Mouse (Mus musculus) testis, postnatal 10 days (tissue): ENCODE data around the gene Olfr481.

Experiments
- DNase-seq: peaks from one replicate; pipeline ENCODE4 v3.0.0; 2021; ENCODE audit warnings: low spot score

The Olfr481 gene

DNA sequence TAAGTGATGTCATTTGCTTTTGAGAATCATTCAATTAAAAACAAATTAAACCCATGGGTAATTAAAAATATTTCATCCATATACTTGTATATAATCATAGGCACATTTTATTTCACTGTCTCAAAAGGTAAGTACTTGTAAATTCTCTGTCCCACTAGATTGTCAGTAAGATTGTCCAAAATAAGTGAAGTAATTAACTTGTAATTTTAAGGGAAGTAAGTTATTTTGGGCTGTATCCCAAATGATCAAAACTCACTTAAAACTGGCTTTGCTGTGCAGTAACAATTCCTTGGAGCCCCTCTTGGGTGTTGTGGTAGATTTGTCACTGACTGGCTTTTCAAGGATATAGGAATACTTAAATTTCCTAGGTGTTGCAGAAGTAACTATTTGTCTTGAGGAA lies at the start of gene Olfr481:
Gene Olfr481, plus strand, starts transcription at position 301 of the 400 bp plus-strand sequence.
- no peak for DNase-seq

DNA sequence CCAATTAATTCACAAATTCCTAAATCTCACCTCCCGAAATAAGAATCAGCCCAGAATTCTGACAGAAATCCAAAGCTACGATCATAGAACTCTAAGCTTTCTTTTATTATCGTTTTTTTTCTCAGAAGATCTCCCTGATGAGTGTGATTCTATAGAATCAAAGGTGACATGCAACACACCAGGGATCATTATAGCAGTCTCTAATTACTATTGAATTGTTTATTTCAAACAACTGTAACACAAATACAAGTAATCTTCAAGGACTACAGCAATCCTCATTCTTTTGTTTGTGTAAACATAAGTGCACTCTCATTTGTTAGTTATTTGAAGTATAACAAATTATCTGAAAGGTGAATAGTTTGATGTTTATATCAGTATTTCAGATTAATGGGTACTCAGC lies 45.8 kb upstream of the Olfr481 start, which contains the start of gene Olfr478:
Gene Olfr478, minus strand, starts transcription at position 101 of the 400 bp plus-strand sequence.
- no peak for DNase-seq

DNA sequence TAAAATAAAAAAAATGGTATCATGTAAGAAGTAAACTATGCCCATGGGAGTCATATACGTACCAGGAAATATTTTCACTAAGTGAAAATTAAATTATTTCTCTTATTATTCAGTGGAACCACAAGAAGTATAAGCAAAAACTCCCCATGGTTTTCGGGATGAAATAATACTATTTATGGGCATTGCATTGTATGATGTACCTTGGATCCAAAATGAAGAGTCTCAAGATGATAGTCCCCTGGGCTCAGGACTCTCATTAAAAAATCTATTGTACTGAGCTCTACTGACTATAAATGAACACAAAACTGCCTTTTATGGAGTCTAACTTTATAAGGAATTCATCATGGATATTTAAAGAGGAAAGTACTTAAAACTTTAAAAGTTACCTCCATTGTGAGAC lies 29.3 kb upstream of the Olfr481 start, which contains the start of gene Olfr479:
Gene Olfr479, plus strand, starts transcription at position 301 of the 400 bp plus-strand sequence.
- DNase-seq, result no peak

DNA sequence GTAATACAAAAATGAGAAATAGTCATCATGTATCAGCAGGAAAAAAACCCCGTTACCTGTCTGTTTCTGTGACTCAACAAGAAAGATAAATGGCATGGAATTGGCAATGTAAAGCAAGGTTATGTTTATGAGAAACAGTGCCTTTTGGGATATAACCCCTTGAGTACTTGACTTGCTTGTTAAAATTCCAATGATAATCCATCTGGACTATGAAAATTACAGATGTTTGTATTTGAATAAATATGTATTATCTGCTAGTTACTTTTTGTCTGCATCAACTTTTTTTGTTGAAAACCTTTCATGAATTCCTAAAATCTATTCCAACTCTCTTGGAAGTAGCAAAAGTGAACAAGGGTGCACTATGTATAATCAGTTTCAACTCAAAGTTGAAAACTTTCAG lies 12.4 kb upstream of the Olfr481 start, which contains the start of gene Olfr480:
Gene Olfr480, minus strand, starts transcription at position 101 of the 400 bp plus-strand sequence.
- no peak for DNase-seq

DNA sequence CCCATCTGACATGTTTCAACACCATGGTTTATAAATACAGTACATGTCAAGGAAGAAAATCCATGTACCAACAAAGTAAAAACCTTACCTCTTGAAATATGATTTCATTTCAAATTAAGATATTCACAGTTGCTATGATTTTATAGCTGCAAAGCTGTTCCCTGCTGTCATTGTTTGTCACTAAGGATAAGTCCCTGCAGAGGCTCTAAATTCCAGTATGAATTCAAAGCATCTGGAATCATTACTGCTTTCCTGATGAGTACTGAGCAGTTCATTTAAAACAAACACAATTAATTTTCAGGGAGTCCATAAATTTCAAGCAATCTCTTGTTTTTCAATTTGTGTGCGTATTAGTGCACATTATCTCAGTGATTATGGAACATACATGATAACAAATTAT lies 17.8 kb downstream of the Olfr481 start, which contains the start of gene Olfr482:
Gene Olfr482, minus strand, starts transcription at position 101 of the 400 bp plus-strand sequence.
- no peak for DNase-seq

DNA sequence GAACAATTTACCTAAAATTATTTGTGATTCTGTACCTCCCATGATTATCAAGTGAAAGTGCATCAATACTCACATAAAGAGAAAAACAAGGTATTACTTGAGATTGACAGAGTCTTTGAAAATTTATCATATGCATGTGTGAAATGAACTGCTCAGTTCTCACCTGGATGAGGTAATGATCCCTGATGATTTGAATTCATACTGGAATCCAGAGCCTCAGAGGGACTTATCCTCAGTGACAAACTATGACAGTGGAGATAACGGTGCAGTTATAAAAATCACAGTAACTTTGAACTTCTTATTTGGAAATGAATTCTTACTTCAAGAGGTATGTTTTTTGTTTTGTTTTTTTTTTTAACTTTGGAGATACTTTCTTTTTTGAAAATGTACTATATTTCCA lies 20.9 kb downstream of the Olfr481 start, which contains the start of gene Olfr483:
Gene Olfr483, plus strand, starts transcription at position 301 of the 400 bp plus-strand sequence.
- DNase-seq, result no peak

DNA sequence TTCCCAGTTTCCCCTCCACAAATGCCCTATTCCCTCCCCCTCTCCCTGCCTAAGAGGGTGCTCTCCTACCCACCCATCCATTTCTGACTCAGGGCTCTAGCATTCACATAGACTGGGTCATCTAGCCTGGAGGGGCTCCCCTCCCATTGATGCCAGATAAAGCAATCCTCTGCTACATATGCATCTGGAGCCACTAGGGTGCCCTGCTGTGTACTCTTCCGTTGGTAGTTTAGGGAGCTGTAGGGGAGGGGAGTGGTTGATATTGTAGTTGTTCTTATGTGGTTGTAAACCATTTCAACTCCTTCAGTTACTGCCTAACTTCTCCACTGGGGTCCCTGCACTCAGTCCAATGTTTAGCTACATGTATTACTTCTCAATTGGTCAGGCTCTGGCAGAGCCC lies 41.0 kb downstream of the Olfr481 start:
- no peak for DNase-seq

DNA sequence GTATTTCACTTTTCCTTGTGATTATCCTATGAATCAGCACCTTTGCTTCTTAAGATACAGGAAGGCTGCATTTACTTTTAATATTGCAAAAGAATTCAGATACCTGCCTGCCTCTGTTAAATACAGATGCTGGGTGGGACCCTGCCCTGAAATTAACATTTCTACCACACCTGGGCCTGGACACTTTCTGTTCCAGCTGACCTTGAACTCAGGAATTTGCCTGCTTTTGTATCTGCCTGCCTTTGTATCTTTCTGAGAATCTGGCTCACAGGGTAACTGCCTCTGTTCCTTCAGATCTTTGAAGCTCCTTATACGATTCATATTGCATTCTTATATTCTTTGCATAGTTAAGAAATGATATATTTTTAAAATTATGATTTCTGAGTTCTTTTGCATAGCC lies 41.8 kb downstream of the Olfr481 start:
- DNase-seq, result no peak

DNA sequence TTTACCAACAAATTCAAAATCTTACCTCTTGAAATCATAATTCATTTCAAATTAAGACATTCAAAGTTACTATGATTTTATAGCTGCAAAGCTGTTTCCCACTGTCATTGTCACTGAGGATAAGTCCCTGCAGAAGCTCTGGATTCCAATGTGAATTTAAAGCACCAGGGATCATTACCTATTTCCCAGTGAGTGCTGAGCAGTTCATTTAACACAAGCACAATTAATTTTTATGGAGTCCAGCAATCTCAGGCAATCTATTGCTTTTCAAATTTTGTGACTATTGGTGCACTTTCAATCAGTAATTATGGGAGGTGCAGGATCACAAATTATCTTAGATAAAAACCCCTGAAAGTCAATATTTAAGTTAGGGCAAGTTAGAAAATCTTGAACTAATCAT lies 47.7 kb downstream of the Olfr481 start, which contains the start of gene Olfr484:
Gene Olfr484, minus strand, starts transcription at position 101 of the 400 bp plus-strand sequence.
- no peak for DNase-seq
